Mouse (Mus musculus) intestine, postnatal 0 days (tissue): Measurements from ENCODE around the gene Nprl2. TPM values are rescaled to one million over a fixed set of nuclear protein-coding genes. Genes with fewer than 3 reads are reported as not detected.
"Not testable (repeated sequence)": the region's sequence is repeated elsewhere in the genome, so short reads cannot be mapped to it uniquely, and the experiment has no call there.

Source experiments
- ATAC-seq: fragments of 200-750 bp; cut with Nextera tagmentation; 2 replicates; pipeline ENCODE4 v1.8.0; 2017; ENCODE audit warnings: mild to moderate bottlenecking, moderate TSS enrichment, moderate library complexity
- H3K27ac ChIP-seq: fragments of 300-500 bp; sonication (generic); 2 replicates; pipeline ENCODE4 v1.5.1; 2014; ENCODE audit warnings: mild to moderate bottlenecking, low read depth, low read length, moderate library complexity
- H3K27me3 ChIP-seq: fragments of 300-500 bp; sonication (generic); replicated peaks from 2 replicates; pipeline ENCODE4 v1.6.1; 2014; ENCODE audit warnings: low read length, mixed read lengths; ENCODE audit not compliant: control insufficient read depth, insufficient read depth
- H3K36me3 ChIP-seq: fragments of 300-500 bp; sonication (generic); 2 replicates; pipeline ENCODE4 v1.6.1; 2014; ENCODE audit warnings: mild to moderate bottlenecking, moderate library complexity; ENCODE audit not compliant: control insufficient read depth, insufficient read depth
- H3K4me1 ChIP-seq: fragments of 300-500 bp; sonication (generic); replicated peaks from 2 replicates; pipeline ENCODE4 v1.6.1; 2014; ENCODE audit warnings: antibody characterized with exemption, low read length, mixed read lengths; ENCODE audit not compliant: control insufficient read depth, insufficient read depth
- H3K4me2 ChIP-seq: fragments of 300-500 bp; sonication (generic); replicated peaks from 2 replicates; pipeline ENCODE4 v1.6.1; 2014; ENCODE audit warnings: low read depth, mild to moderate bottlenecking, moderate library complexity
- H3K4me3 ChIP-seq: fragments of 300-500 bp; sonication (generic); 2 replicates; pipeline ENCODE4 v1.5.1; 2014; ENCODE audit warnings: low read depth, low read length
- H3K9ac ChIP-seq: fragments of 300-500 bp; sonication (generic); 2 replicates; pipeline ENCODE4 v1.6.1; 2014; ENCODE audit warnings: mild to moderate bottlenecking, low read depth, low read length
- H3K9me3 ChIP-seq: fragments of 300-500 bp; sonication (generic); 2 replicates; pipeline ENCODE4 v1.6.1; 2016; ENCODE audit warnings: mixed run types; ENCODE audit not compliant: control insufficient read depth
- CTCF ChIP-seq: sonication (generic); IDR thresholded peaks from 2 replicates; pipeline ENCODE4 v1.5.1; 2016; ENCODE audit warnings: low read depth, mild to moderate bottlenecking, control low read depth, antibody characterized with exemption, moderate library complexity
- WGBS: fragments of 180-500 bp; shearing (Covaris S2); extraction: QIAGEN DNeasy Blood & Tissue Kit; methylation state at CpG from one replicate; pipeline ENCODE4 v1.1.7; 2014; 5-methylcytosine and 5-hydroxymethylcytosine counted together
- polyA plus RNA-seq: library from polyadenylated mRNA; unstranded; fragments of >200 nt; fragmentation: Nextera tagmentation; extraction: Ambion mirVana; gene quantifications from 2 replicates; pipeline ENCODE4 v1.2.1, GENCODE M21; 2015

Gene Nprl2
- polyA plus RNA-seq, 1 experiment from 2014 or later: 20.0 TPM

DNA sequence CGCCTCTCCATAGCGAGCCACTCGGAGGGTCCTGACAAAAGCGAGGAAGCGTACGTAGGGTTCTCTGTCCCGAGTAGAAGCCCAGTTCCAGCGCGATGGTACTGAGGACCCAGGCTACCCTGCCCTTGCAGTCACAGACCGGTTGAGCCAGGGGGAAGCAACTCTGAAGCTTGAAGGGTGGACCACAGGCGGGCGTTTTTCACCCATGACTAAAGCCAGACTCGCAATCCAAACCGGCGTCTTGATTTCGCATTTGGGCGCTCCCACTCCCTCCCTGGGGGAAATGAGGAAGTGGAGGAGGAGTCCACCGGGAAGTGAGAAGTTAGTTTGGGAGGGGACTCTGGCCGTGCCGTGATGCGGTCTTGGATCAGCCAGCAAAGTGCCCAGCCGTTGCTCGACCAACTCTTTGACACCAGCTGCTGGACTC, 13.0 kb downstream of the Nprl2 start:
- Histone ChIP-seq H3K9me3 (no peaks in the 10 kb centered on the region), H3K27ac (peak overlapping the region; percentile 96), H3K4me1 (peaks cover 17% of the 10 kb centered on the region), H3K9ac (peak overlapping the region; percentile 73), H3K36me3 (peaks cover 31% of the 10 kb centered on the region), H3K27me3 (no peaks in the 10 kb centered on the region), H3K4me2 (peak overlapping the region; percentile 77), H3K4me3 (peak overlapping the region; percentile 76)
- peak; percentile 3; the same call in 1 of the 2 replicates for ATAC-seq
- WGBS: under 1% methylated on average over 23 of the region's 23 CpGs
- no peak for TF ChIP-seq CTCF

DNA sequence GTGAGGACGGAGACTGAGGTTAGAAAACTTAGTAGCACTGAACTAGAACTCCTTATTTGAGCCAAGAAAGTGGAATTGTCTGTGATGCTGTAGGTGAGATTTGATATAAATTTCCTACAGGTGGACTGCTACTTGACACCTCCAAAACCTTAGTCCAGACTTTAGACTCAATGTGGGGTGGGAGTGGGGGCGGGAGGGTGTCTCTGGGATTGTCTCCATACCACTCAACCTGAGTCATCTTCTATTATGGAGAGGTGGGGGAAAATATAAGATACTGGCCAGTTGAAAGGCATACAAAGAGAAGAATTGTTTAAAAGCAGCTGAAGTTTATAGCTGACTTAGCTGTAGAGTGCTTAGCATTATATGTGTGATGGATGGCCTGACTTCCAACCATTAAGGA, 13.7 kb downstream of the Nprl2 start:
- Histone ChIP-seq H3K4me2 (peak overlapping the region; percentile 77), H3K36me3 (peaks cover 36% of the 10 kb centered on the region), H3K9ac (peak overlapping the region; percentile 73), H3K27ac (peak overlapping the region; percentile 96), H3K27me3 (no peaks in the 10 kb centered on the region), H3K4me3 (peak overlapping the region; percentile 76), H3K4me1 (peaks cover 17% of the 10 kb centered on the region), H3K9me3 (no peaks in the 10 kb centered on the region)
- WGBS: 19% methylated on average over 2 of the region's 2 CpGs
- TF ChIP-seq CTCF: no peak
- no peak for ATAC-seq

DNA sequence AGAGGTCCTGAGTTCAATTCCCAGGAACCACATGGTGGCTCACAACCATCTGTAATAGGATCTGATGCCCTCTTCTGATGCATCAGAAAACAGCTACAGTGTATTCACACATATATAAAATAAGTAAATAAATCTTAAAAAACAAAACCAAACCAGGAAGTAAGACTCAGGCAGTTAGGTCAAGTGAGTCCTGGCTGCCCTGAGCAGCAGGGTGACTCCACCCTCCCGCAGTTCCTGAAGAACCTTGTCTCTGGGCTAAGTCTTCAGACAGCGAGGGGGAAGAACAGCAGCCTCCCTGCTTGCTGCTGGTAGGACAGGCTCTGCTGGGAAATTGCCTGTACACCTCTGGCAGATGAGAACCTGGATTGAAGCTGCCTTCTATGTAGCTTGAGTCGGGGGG, 14.3 kb downstream of the Nprl2 start:
- Histone ChIP-seq H3K4me3 (no peak overlapping the region), H3K9ac (no peak overlapping the region), H3K27me3 (no peaks in the 10 kb centered on the region), H3K27ac (0 out of 2 replicates have a peak overlapping the region, but pooled peaks have one; percentile 96), H3K4me1 (peaks cover 14% of the 10 kb centered on the region), H3K36me3 (peaks cover 42% of the 10 kb centered on the region), H3K4me2 (peak overlapping the region; percentile 77), H3K9me3 (no peaks in the 10 kb centered on the region)
- no peak for ATAC-seq
- no peak for TF ChIP-seq CTCF
- WGBS: 44% methylated on average over 3 of the region's 3 CpGs

DNA sequence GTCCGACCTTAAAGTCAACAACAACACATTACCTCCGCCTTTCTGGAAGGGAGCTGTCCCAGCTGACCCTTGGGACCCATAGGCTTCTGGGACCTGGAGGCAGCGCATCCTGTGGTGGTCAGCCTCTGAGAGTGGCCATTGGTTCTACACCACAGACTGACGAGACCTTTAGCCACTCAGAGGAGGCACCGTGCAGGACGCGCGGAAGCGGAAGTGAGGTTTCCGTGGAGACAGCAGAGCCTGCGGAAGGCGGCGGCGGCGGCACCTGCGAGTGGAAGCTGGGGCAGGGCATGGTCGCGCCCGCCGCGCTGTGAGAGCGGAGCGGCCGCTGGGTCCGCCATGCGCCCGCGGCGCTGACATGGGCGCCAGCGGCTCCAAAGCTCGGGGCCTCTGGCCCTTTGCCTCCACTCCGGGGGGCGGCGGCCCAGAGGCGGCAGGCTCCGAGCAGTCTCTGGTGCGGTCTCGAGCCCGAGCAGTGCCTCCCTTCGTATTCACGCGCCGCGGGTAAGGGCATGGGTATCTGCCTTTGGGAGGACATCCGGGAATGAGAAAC, 21.1 kb downstream of the Nprl2 start, which contains the start of gene Tusc2:
Gene Tusc2 (plus strand): TSS at position 227 of the 553 bp plus-strand sequence.
- peak within 1 kb of the TSS; percentile 87 for H3K4me3 ChIP-seq
- no peaks in the 10 kb centered on the region for H3K9me3 ChIP-seq
- peak within 1 kb of the TSS; percentile 69 for H3K9ac ChIP-seq
- peak within 1 kb of the TSS; percentile 95 for H3K4me2 ChIP-seq
- peak; percentile 88 for ATAC-seq
- no peak for TF ChIP-seq CTCF
- H3K27me3 ChIP-seq: no peaks in the 10 kb centered on the region
- peak within 1 kb of the TSS; percentile 60 for H3K27ac ChIP-seq
- peaks cover 12% of the 10 kb centered on the region; the same call in 1 of the 2 replicates for H3K4me1 ChIP-seq
- peaks cover 42% of the 10 kb centered on the region for H3K36me3 ChIP-seq
- WGBS: under 1% methylated on average over 46 of the region's 46 CpGs

DNA sequence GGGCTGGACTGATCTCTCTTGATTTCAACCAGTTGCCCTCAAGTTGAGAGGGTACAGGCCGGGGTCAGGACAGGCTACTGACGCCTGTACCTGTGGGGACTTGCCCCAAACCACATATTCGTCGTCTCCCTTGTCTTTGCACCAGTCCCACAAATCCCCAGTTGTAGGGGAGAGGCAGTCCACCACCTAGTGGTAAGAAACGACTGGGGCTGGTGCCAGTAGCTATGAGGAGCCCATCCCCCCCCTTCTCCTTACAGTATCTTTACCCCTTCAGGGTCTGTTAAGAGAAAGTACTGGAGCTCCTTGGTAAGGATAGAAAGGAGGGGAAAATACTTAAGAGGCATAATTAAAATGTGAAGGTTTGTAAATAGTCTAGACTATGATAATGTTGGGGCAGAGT, 23.5 kb downstream of the Nprl2 start:
- not testable (repeated sequence) for H3K9ac ChIP-seq, H3K4me3 ChIP-seq

DNA sequence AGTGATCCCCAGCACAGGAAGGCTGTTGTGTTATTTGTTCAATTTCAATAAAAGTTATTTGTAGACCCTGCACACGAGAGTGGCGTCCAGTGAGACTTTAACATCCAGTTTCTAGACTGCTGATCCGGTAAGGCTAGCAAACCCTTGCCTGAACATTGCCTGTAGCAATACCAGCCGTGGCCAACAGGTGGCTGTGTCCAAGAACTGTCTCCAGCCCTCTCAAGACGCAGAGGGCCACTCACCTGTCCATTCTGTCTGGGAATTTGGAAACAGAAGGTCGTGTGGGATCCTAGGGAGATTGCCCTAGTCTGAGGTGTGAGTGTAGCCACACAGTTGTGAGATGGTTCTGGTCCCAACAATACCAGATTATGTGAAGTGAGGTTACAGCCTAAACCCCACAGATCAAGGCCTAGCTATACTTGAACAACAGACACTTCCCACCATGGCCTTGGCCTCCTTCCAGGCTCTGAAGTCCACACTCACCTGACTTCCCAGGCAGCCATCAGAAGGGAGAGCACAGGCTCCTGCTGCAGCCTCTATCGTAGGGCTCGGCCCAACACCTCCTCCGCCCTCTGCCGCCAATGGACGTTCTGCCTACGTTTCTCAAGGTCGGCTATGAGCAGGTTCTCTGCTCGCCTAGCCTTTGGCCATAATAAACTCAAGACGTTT, 24.1 kb downstream of the Nprl2 start:
- peaks cover 16% of the 10 kb centered on the region; the same call in 1 of the 2 replicates for H3K4me1 ChIP-seq
- H3K9ac ChIP-seq: no peak overlapping the region

More for the DNA sequence above, 23.5 kb downstream of the Nprl2 start:
- H3K27me3 ChIP-seq, H3K9me3 ChIP-seq, ATAC-seq: not testable (repeated sequence)
- WGBS: 47% methylated on average over 5 of the region's 5 CpGs
- TF ChIP-seq CTCF: peak; percentile 59
- Histone ChIP-seq H3K4me1 (peaks cover 12% of the 10 kb centered on the region; the same call in 1 of the 2 replicates), H3K4me2 (peak overlapping the region; percentile 81; the same call in 1 of the 2 replicates), H3K36me3 (peaks cover 19% of the 10 kb centered on the region), H3K27ac (peak overlapping the region; percentile 37)

More for the DNA sequence above, 24.1 kb downstream of the Nprl2 start:
- no peaks in the 10 kb centered on the region for H3K9me3 ChIP-seq
- no peak overlapping the region for H3K4me3 ChIP-seq
- ATAC-seq: 0 out of 2 replicates have a peak, but pooled peaks have one; percentile 11
- H3K27ac ChIP-seq: peak overlapping the region; percentile 84
- peaks cover 14% of the 10 kb centered on the region for H3K36me3 ChIP-seq
- no peaks in the 10 kb centered on the region for H3K27me3 ChIP-seq
- H3K4me2 ChIP-seq: peak overlapping the region; percentile 81; the same call in 1 of the 2 replicates
- 38% methylated on average over 15 of the region's 15 CpGs for whole genome bisulfite sequencing
- TF ChIP-seq CTCF: peak; percentile 90
